Mouse (Mus musculus) myocyte (in vitro differentiated cells): ENCODE data around the gene Mcm3. TPM values are rescaled to one million over a fixed set of nuclear protein-coding genes. Genes with fewer than 3 reads are reported as not detected.

Experiments used
- H3K27me3 ChIP-seq: one replicate; pipeline ENCODE4 v1.6.1; 2011; ENCODE audit not compliant: control insufficient read depth, insufficient read depth, insufficient read length
- H3K36me3 ChIP-seq: one replicate; pipeline ENCODE4 v1.6.1; 2011; ENCODE audit not compliant: control insufficient read depth, insufficient read depth
- H3K4me2 ChIP-seq: one replicate; pipeline ENCODE4 v1.6.1; 2011; ENCODE audit warnings: low read depth, control low read depth
- H3K4me3 ChIP-seq: one replicate; pipeline ENCODE4 v1.5.1; 2011; ENCODE audit warnings: mild to moderate bottlenecking, control low read depth, moderate library complexity
- H3K79me2 ChIP-seq: one replicate; pipeline ENCODE4 v1.6.1; 2011; ENCODE audit not compliant: control insufficient read depth, insufficient read depth
- H3ac ChIP-seq: one replicate; pipeline ENCODE4 v1.6.1; 2011; ENCODE audit not compliant: control insufficient read depth, insufficient read length
- E2F4 ChIP-seq: IDR thresholded peaks from one replicate; pipeline ENCODE4 v1.6.1; 2011; ENCODE audit warnings: mild to moderate bottlenecking, control low read depth, moderate library complexity; ENCODE audit not compliant: insufficient read depth
- MYOG ChIP-seq, 3 experiments: IDR thresholded peaks; one replicate each; pipeline ENCODE4 v1.6.1; 2011; ENCODE audit warnings: control low read depth in 2 of 3, low read depth in 2 of 3, mild to moderate bottlenecking in 2 of 3; ENCODE audit not compliant: insufficient read length in 2 of 3, control insufficient read depth in 1 of 3, insufficient read depth in 1 of 3
- POLR2A ChIP-seq: IDR thresholded peaks from one replicate; pipeline ENCODE4 v1.6.1; 2011; ENCODE audit warnings: low read depth, mild to moderate bottlenecking, control low read depth, moderate library complexity; ENCODE audit not compliant: insufficient read length
- REST ChIP-seq: IDR thresholded peaks from one replicate; pipeline ENCODE4 v1.6.1; 2011; ENCODE audit warnings: mild to moderate bottlenecking, control low read depth, moderate library complexity; ENCODE audit not compliant: insufficient read depth, insufficient read length
- SRF ChIP-seq: IDR thresholded peaks from one replicate; pipeline ENCODE4 v1.6.1; 2011; ENCODE audit warnings: low read depth; ENCODE audit not compliant: control insufficient read depth, insufficient read length
- TCF12 ChIP-seq: IDR thresholded peaks from one replicate; pipeline ENCODE4 v1.6.1; 2011; ENCODE audit warnings: mild to moderate bottlenecking, control low read depth; ENCODE audit not compliant: poor library complexity, insufficient read depth, severe bottlenecking
- TCF3 ChIP-seq: IDR thresholded peaks from one replicate; pipeline ENCODE4 v1.6.1; 2011; ENCODE audit warnings: low read depth, control low read depth; ENCODE audit not compliant: insufficient read length
- USF1 ChIP-seq: IDR thresholded peaks from one replicate; pipeline ENCODE4 v1.6.1; 2011; ENCODE audit warnings: low read depth, mild to moderate bottlenecking, control low read depth, moderate library complexity
- polyA plus RNA-seq: library from polyadenylated mRNA; unstranded; fragments of >200 nt; fragmentation: generic; extraction: Trizol; gene quantifications from one replicate; pipeline ENCODE4 v1.2.1, GENCODE M21; 2012; ENCODE audit warnings: missing spikeins

The Mcm3 gene
- polyA plus RNA-seq, 1 experiment, result 23.2 TPM

- H3ac ChIP-seq, result no peak overlapping the region
- no peak overlapping the region for H3K4me3 ChIP-seq
- no peak for TF ChIP-seq TCF3
- no peak for TF ChIP-seq REST
- no peak for TF ChIP-seq E2F4
- TF ChIP-seq SRF, result no peak
- TF ChIP-seq USF1, result no peak
- no peak for TF ChIP-seq POLR2A
- no peak for TF ChIP-seq MYOG (IDR thresholded peaks at IDR 0.05; ENCODE audit: control insufficient read depth in 1 of 3, insufficient read depth in 1 of 3, insufficient read length in 2 of 3, low read depth in 2 of 3)
- TF ChIP-seq TCF12, result no peak
- H3K4me2 ChIP-seq, result peak overlapping the region; percentile 52
- no peaks in the 10 kb centered on the region for H3K36me3 ChIP-seq
- no peaks in the 10 kb centered on the region for H3K27me3 ChIP-seq
- H3K79me2 ChIP-seq, result no peaks in the 10 kb centered on the region
Measured at GRCm38 (mm10) chr1:20754439-20754838, 65.7 kb downstream of the Mcm3 start.

Other genes starting within 250 kb of the Mcm3 start
- 1.1 TPM for gene Pkhd1, start 202.2 kb downstream of the Mcm3 start, polyA plus RNA-seq
- not detected for gene Il17a, start 89.4 kb downstream of the Mcm3 start, polyA plus RNA-seq
- not detected for gene Il17f, start 29.7 kb downstream of the Mcm3 start, polyA plus RNA-seq
- gene Paqr8, start 70.3 kb upstream of the Mcm3 start, polyA plus RNA-seq, result 0.96 TPM
- 0.13 TPM for gene Efhc1, start 131.3 kb upstream of the Mcm3 start, polyA plus RNA-seq